Mouse (Mus musculus) neutrophil, adult 5-6 weeks (primary cell): ENCODE results near the gene Ssh2. TPM values are rescaled to one million over a fixed set of nuclear protein-coding genes. Genes with fewer than 3 reads are reported as not detected.

ENCODE experiments used
- ATAC-seq: fragments of 151-379, 151-347 bp; 2 replicates; pipeline ENCODE4 v1.8.0; 2017; ENCODE audit warnings: mild to moderate bottlenecking, moderate TSS enrichment; ENCODE audit not compliant: insufficient number of reproducible peaks, poor library complexity, low FRiP score, severe bottlenecking; ENCODE audit errors: extremely low read depth
- total RNA-seq: library from RNA; stranded (forward); fragments of 200-1000 nt; gene quantifications from 2 replicates; pipeline ENCODE4 v1.2.3, GENCODE M21; 2017

The Ssh2 gene
- total RNA-seq: 408 and 463 TPM in 2 replicates

GRCm38 (mm10) chr11:77215951-77216760 is at the start of gene Ssh2:
Gene Ssh2, plus strand, starts transcription at chr11:77216287.
- peak; percentile 48 for ATAC-seq

- ATAC-seq: no peak
Observed at GRCm38 (mm10) chr11:77173731-77174130, 42.4 kb upstream of the Ssh2 start.

GRCm38 (mm10) chr11:77174531-77174930 is 41.6 kb upstream of the Ssh2 start:
- no peak for ATAC-seq

GRCm38 (mm10) chr11:77179771-77180170 is 36.3 kb upstream of the Ssh2 start:
- ATAC-seq: no peak

- ATAC-seq: no peak
Observed at GRCm38 (mm10) chr11:77180886-77181285, 35.2 kb upstream of the Ssh2 start.

GRCm38 (mm10) chr11:77181528-77181927 is 34.6 kb upstream of the Ssh2 start:
- ATAC-seq: no peak

GRCm38 (mm10) chr11:77182041-77182440 is 34.0 kb upstream of the Ssh2 start:
- no peak for ATAC-seq

- ATAC-seq: no peak
Observed at GRCm38 (mm10) chr11:77182616-77183015, 33.5 kb upstream of the Ssh2 start.

GRCm38 (mm10) chr11:77184926-77185325 is 31.2 kb upstream of the Ssh2 start:
- no peak for ATAC-seq

- no peak for ATAC-seq
Observed at GRCm38 (mm10) chr11:77188868-77189267, 27.2 kb upstream of the Ssh2 start, which contains the start of gene Efcab5. Gene Efcab5, minus strand, starts transcription at chr11:77188968.

- ATAC-seq: no peak
Observed at GRCm38 (mm10) chr11:77193410-77193809, 22.7 kb upstream of the Ssh2 start.

GRCm38 (mm10) chr11:77193941-77194553 is 22.0 kb upstream of the Ssh2 start:
- ATAC-seq: no peak

- ATAC-seq: no peak
Observed at GRCm38 (mm10) chr11:77194762-77195161, 21.3 kb upstream of the Ssh2 start.

GRCm38 (mm10) chr11:77195360-77196109 is 20.6 kb upstream of the Ssh2 start:
- ATAC-seq: no peak

GRCm38 (mm10) chr11:77196181-77197143 is 19.6 kb upstream of the Ssh2 start:
- ATAC-seq: peak; percentile 98

GRCm38 (mm10) chr11:77199636-77200035 is 16.5 kb upstream of the Ssh2 start:
- ATAC-seq: no peak

GRCm38 (mm10) chr11:77200703-77201102 is 15.4 kb upstream of the Ssh2 start:
- ATAC-seq: no peak

- peak; percentile 47 for ATAC-seq
Observed at GRCm38 (mm10) chr11:77214142-77214692, 1.9 kb upstream of the Ssh2 start.
